Mouse (Mus musculus) urinary bladder, postnatal 4 days (tissue): ENCODE results near the gene Got2.

Source experiments
- DNase-seq, 2 experiments: peaks; one replicate each; pipeline ENCODE4 v3.0.0; 2021 to 2022; ENCODE audit warnings: low spot score in 2 of 2

The Got2 gene

GRCm38 (mm10) chr8:95888285-95889136, at the start of gene Got2:
TSS of gene Got2 (minus strand) at chr8:95888547.
- peak; percentile 83 to 90 for DNase-seq

GRCm38 (mm10) chr8:95932841-95933240, 44.5 kb upstream of the Got2 start:
- no peak for DNase-seq

GRCm38 (mm10) chr8:95929821-95930220, 41.5 kb upstream of the Got2 start:
- no peak for DNase-seq

GRCm38 (mm10) chr8:95916106-95916505, 27.8 kb upstream of the Got2 start:
- DNase-seq: no peak

- DNase-seq: peak; percentile 28 to 77
Measured at GRCm38 (mm10) chr8:95914905-95915643, 26.7 kb upstream of the Got2 start.

GRCm38 (mm10) chr8:95911240-95911639, 22.9 kb upstream of the Got2 start:
- DNase-seq: no peak

GRCm38 (mm10) chr8:95907885-95908284, 19.5 kb upstream of the Got2 start:
- no peak for DNase-seq

GRCm38 (mm10) chr8:95906738-95907137, 18.4 kb upstream of the Got2 start:
- no peak for DNase-seq

- DNase-seq: no peak
Measured at GRCm38 (mm10) chr8:95901864-95902263, 13.5 kb upstream of the Got2 start.

- DNase-seq: no peak
Measured at GRCm38 (mm10) chr8:95893701-95894100, 5.4 kb upstream of the Got2 start.

GRCm38 (mm10) chr8:95887578-95888284, 616 bp downstream of the Got2 start:
- DNase-seq: peak; percentile 72 to 82

GRCm38 (mm10) chr8:95886647-95887577, 1.4 kb downstream of the Got2 start:
- DNase-seq: no peak

- DNase-seq: no peak
Measured at GRCm38 (mm10) chr8:95885966-95886365, 2.4 kb downstream of the Got2 start.

GRCm38 (mm10) chr8:95885271-95885841, 3.0 kb downstream of the Got2 start:
- DNase-seq: no peak

GRCm38 (mm10) chr8:95884491-95884890, 3.9 kb downstream of the Got2 start:
- DNase-seq: no peak

- DNase-seq: no peak
Measured at GRCm38 (mm10) chr8:95882191-95882590, 6.2 kb downstream of the Got2 start.

- DNase-seq: no peak
Measured at GRCm38 (mm10) chr8:95881576-95881975, 6.8 kb downstream of the Got2 start.

- DNase-seq: no peak
Measured at GRCm38 (mm10) chr8:95879823-95880222, 8.5 kb downstream of the Got2 start.

- DNase-seq: peak in 1 of 2 experiments; percentile 65
Measured at GRCm38 (mm10) chr8:95878176-95878962, 10.0 kb downstream of the Got2 start.

- DNase-seq: no peak
Measured at GRCm38 (mm10) chr8:95875270-95875669, 13.1 kb downstream of the Got2 start.
